Mouse (Mus musculus) heart, postnatal 25 days (tissue): ENCODE measurements around the gene Kank1. TPM values are rescaled to one million over a fixed set of nuclear protein-coding genes. Genes with fewer than 3 reads are reported as not detected.
A peak's percentile ranks its signal among the peaks of the same experiment; 100 is the strongest.

Experiments
- DNase-seq: peaks from one replicate; pipeline ENCODE4 v3.0.0; 2022; ENCODE audit warnings: low spot score
- intact Hi-C: fragments of 180-260 bp; cut with DNase I; formaldehyde crosslinking; loops from one replicate; pipeline ENCODE4 v1.15.1; 2025
- total RNA-seq, 2 experiments: library from RNA; stranded (reverse); gene quantifications; 2 replicates each; pipeline ENCODE4 v1.2.3; 2021

The Kank1 gene
- total RNA-seq, 2 experiments from 2014 or later = 42.4 to 43.5 TPM

- no peak for DNase-seq
- intact Hi-C loops = no loop called here
Observed at GRCm38 (mm10) chr19:25351257-25351955, 114.6 kb downstream of the Kank1 start.

GRCm38 (mm10) chr19:25357094-25357493 is 120.3 kb downstream of the Kank1 start:
- DNase-seq = no peak
- intact Hi-C loops = no loop called here

GRCm38 (mm10) chr19:25358486-25359120 is 121.8 kb downstream of the Kank1 start:
- intact Hi-C loops = no loop called here

GRCm38 (mm10) chr19:25360571-25361029 is 123.8 kb downstream of the Kank1 start:
- intact Hi-C loops = no loop called here

More at GRCm38 (mm10) chr19:25358486-25359120, 121.8 kb downstream of the Kank1 start:
- no peak for DNase-seq

GRCm38 (mm10) chr19:25361956-25362355 is 125.2 kb downstream of the Kank1 start:
- DNase-seq = no peak

More at GRCm38 (mm10) chr19:25360571-25361029, 123.8 kb downstream of the Kank1 start:
- no peak for DNase-seq

GRCm38 (mm10) chr19:25365698-25366097 is 128.9 kb downstream of the Kank1 start:
- intact Hi-C loops = no loop called here
- no peak for DNase-seq

More at GRCm38 (mm10) chr19:25361956-25362355, 125.2 kb downstream of the Kank1 start:
- intact Hi-C loops = no loop called here

- intact Hi-C loops = no loop called here
- DNase-seq = no peak
Observed at GRCm38 (mm10) chr19:25366620-25367019, 129.8 kb downstream of the Kank1 start.

- intact Hi-C loops = no loop called here
Observed at GRCm38 (mm10) chr19:25370428-25370827, 133.7 kb downstream of the Kank1 start.

GRCm38 (mm10) chr19:25372794-25373193 is 136.0 kb downstream of the Kank1 start:
- no peak for DNase-seq
- intact Hi-C loops = no loop called here

More at GRCm38 (mm10) chr19:25370428-25370827, 133.7 kb downstream of the Kank1 start:
- no peak for DNase-seq

GRCm38 (mm10) chr19:25373594-25373993 is 136.8 kb downstream of the Kank1 start:
- intact Hi-C loops = no loop called here
- DNase-seq = no peak

GRCm38 (mm10) chr19:25374191-25374590 is 137.4 kb downstream of the Kank1 start:
- no peak for DNase-seq
- intact Hi-C loops = no loop called here

- DNase-seq = peak; percentile 56
- intact Hi-C loops = no loop called here
Observed at GRCm38 (mm10) chr19:25374926-25375325, 138.2 kb downstream of the Kank1 start.

- intact Hi-C loops = no loop called here
- no peak for DNase-seq
Observed at GRCm38 (mm10) chr19:25376871-25377270, 140.1 kb downstream of the Kank1 start.

- intact Hi-C loops = no loop called here
- DNase-seq = no peak
Observed at GRCm38 (mm10) chr19:25380675-25381074, 143.9 kb downstream of the Kank1 start.

- no peak for DNase-seq
- intact Hi-C loops = no loop called here
Observed at GRCm38 (mm10) chr19:25381972-25382371, 145.2 kb downstream of the Kank1 start.

GRCm38 (mm10) chr19:25382494-25382893 is 145.7 kb downstream of the Kank1 start:
- no peak for DNase-seq
- intact Hi-C loops = no loop called here

- no peak for DNase-seq
- intact Hi-C loops = no loop called here
Observed at GRCm38 (mm10) chr19:25383386-25384146, 146.8 kb downstream of the Kank1 start.

GRCm38 (mm10) chr19:25385981-25386380 is 149.2 kb downstream of the Kank1 start:
- DNase-seq = no peak

GRCm38 (mm10) chr19:25386679-25387470 is 150.1 kb downstream of the Kank1 start:
- DNase-seq = no peak
- intact Hi-C loops = no loop called here

More at GRCm38 (mm10) chr19:25385981-25386380, 149.2 kb downstream of the Kank1 start:
- intact Hi-C loops = no loop called here

GRCm38 (mm10) chr19:25387902-25388301 is 151.1 kb downstream of the Kank1 start:
- DNase-seq = no peak
- intact Hi-C loops = no loop called here
